Mouse (Mus musculus) urinary bladder, adult 2 months (tissue): ENCODE measurements around the gene Sec62. TPM values are rescaled to one million over a fixed set of nuclear protein-coding genes. Genes with fewer than 3 reads are reported as not detected.
"Not testable (repeated sequence)": the region's sequence is repeated elsewhere in the genome, so short reads cannot be mapped to it uniquely, and the experiment has no call there.

Experiments
- DNase-seq: peaks from one replicate; pipeline ENCODE4 v3.0.0; 2022; ENCODE audit warnings: low spot score
- polyA plus RNA-seq: library from polyadenylated mRNA; depleted of rRNA; stranded (reverse); fragments of >200 nt; gene quantifications from 2 replicates; pipeline ENCODE4 v1.2.3, GENCODE M21; 2012; rRNA removed

Gene Sec62
- polyA plus RNA-seq, 1 experiment = 73.2 TPM

- no peak for DNase-seq
Measured at GRCm38 (mm10) chr3:30831848-30832606, 39.4 kb downstream of the Sec62 start.

- no peak for DNase-seq
Measured at GRCm38 (mm10) chr3:30833254-30833653, 40.6 kb downstream of the Sec62 start.

- DNase-seq = no peak
Measured at GRCm38 (mm10) chr3:30845755-30846154, 53.1 kb downstream of the Sec62 start.

- DNase-seq = no peak
Measured at GRCm38 (mm10) chr3:30847413-30847812, 54.7 kb downstream of the Sec62 start.

- no peak for DNase-seq
Measured at GRCm38 (mm10) chr3:30851422-30851821, 58.7 kb downstream of the Sec62 start.

GRCm38 (mm10) chr3:30853596-30853995 lies 60.9 kb downstream of the Sec62 start:
- DNase-seq = no peak

GRCm38 (mm10) chr3:30855604-30856458 lies 63.2 kb downstream of the Sec62 start, which contains the start of gene Gpr160:
Gene Gpr160 (plus strand): TSS chr3:30855950.
- peak; percentile 62 for DNase-seq

GRCm38 (mm10) chr3:30859599-30859998 lies 66.9 kb downstream of the Sec62 start:
- not testable (repeated sequence) for DNase-seq

- DNase-seq = no peak
Measured at GRCm38 (mm10) chr3:30860705-30861104, 68.0 kb downstream of the Sec62 start.

- no peak for DNase-seq
Measured at GRCm38 (mm10) chr3:30863712-30864435, 71.2 kb downstream of the Sec62 start.

- no peak for DNase-seq
Measured at GRCm38 (mm10) chr3:30864640-30865039, 72.0 kb downstream of the Sec62 start.

- no peak for DNase-seq
Measured at GRCm38 (mm10) chr3:30868176-30868575, 75.5 kb downstream of the Sec62 start.

- DNase-seq = no peak
Measured at GRCm38 (mm10) chr3:30868625-30869024, 76.0 kb downstream of the Sec62 start.

- DNase-seq = no peak
Measured at GRCm38 (mm10) chr3:30869995-30870394, 77.3 kb downstream of the Sec62 start.

Other genes starting within 250 kb of the Sec62 start
- 48.8 and 53.3 TPM in 2 replicates for gene Mecom, start 244.9 kb upstream of the Sec62 start, polyA plus RNA-seq
- gene Actrt3, start 192.9 kb upstream of the Sec62 start, polyA plus RNA-seq = not detected in 2 replicates
- gene Mynn, start 190.8 kb upstream of the Sec62 start, polyA plus RNA-seq = 18.3 and 22.5 TPM in 2 replicates
- gene Lrriq4, start 148.4 kb upstream of the Sec62 start, polyA plus RNA-seq = 0.06 TPM in 1 of 2 replicates, not detected in the other
- gene Lrrc34, start 145.0 kb upstream of the Sec62 start, polyA plus RNA-seq = 0.25 and 0.27 TPM in 2 replicates
- gene Lrrc31, start 93.0 kb upstream of the Sec62 start, polyA plus RNA-seq = 0.11 TPM in 1 of 2 replicates, not detected in the other
- gene Samd7, start 46.6 kb upstream of the Sec62 start, polyA plus RNA-seq = not detected in 2 replicates
- gene Gpr160, start 63.1 kb downstream of the Sec62 start, polyA plus RNA-seq = 9.6 and 13.8 TPM in 2 replicates
- 20.9 and 25.0 TPM in 2 replicates for gene Phc3, start 176.5 kb downstream of the Sec62 start, polyA plus RNA-seq
- gene Prkci, start 202.9 kb downstream of the Sec62 start, polyA plus RNA-seq = 59.5 and 76.8 TPM in 2 replicates